8 mouse cellular contexts compared by ENCODE assay signal in the genomic region with DNA sequence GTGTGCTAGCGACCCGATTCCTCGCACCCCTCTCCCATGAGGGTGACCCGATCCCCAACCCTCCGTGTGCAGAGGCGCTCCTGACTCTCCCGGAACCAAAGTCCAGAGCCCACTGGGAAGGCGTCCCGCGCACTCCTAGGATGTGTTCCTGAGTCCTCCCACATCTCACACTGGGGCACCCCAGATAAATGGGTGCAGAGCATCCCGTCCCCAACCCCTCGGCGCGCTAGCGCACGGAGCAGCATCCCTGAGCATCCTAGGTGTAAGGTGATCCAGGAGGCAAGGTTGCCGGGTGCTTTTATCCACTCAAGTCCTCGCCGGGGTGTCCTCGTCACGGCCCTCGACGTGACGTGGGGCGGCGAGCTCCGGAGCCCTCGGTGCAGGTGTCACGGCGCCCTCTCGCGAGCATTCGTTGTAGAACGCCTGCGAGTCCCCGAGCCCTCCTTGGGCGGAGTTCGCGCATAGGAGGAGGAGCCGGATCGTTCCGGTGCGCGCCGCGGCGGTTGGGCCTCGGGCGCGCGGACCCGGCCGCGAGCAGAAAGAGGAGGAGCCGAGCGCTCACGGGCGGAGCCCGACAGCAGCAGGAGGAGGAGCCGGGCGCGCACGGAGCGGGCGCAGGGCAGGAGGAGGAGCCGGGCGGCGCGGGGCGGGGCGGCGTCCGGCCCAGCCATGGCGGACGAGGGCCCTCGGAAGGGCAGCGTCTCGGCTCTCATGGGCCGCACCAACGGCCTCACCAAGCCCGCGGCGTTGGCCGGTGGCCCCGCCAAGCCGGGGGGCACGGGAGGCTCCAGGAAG. TPM values are rescaled to one million over a fixed set of nuclear protein-coding genes. Genes with fewer than 3 reads are reported as not detected.
DNase-seq lines count a peak whose midpoint lies in the region; ATAC-seq and TF ChIP-seq lines count a peak whose summit lies in the region.

A gene (minus strand): TSS at position 373 of the 795 bp plus-strand sequence.
A gene (plus strand): TSS at position 535 of the 795 bp plus-strand sequence.

- ATAC-seq in embryonic facial prominence, embryonic 13.5 days (ENCODE audit: insufficient number of reproducible peaks, insufficient read depth, low FRiP score, low TSS enrichment, low read depth), result peak; percentile 94
- peak; percentile 95 for ATAC-seq in limb, embryonic 13.5 days (ENCODE audit: low FRiP score, low read depth)
- ATAC-seq in midbrain, embryonic 16.5 days, result peak; percentile 95

- H3K4me3 ChIP-seq in embryonic facial prominence, embryonic 13.5 days, result peak within 1 kb of the TSS; percentile 65
- H3K4me3 ChIP-seq in heart, adult 2 months, result peak within 1 kb of the TSS; percentile 100
- peak within 1 kb of the TSS; percentile 98 for H3K4me3 ChIP-seq in limb, embryonic 13.5 days
- H3K4me3 ChIP-seq in midbrain, embryonic 16.5 days (ENCODE audit: low read depth, low read length), result peak within 1 kb of the TSS; percentile 82

- peak; percentile 78 for TF ChIP-seq CTCF in heart, adult 2 months (IDR thresholded peaks at IDR 0.05)

- peaks cover 21% of the 10 kb centered on the region for H3K36me3 ChIP-seq in embryonic facial prominence, embryonic 13.5 days
- no peaks in the 10 kb centered on the region for H3K36me3 ChIP-seq in heart, adult 2 months (ENCODE audit: control insufficient read depth, insufficient read depth, low read length)
- peaks cover 22% of the 10 kb centered on the region for H3K36me3 ChIP-seq in limb, embryonic 13.5 days
- 0 out of 2 replicates have a peak, but pooled peaks cover 2% of the 10 kb centered on the region for H3K36me3 ChIP-seq in midbrain, embryonic 16.5 days (ENCODE audit: control insufficient read depth, insufficient read depth, low read length)

- intact Hi-C loops in heart, adult 2 months (cut with DNase I), result loop anchor here (2.0 to 10.0 kb wide), 4 partner anchors 54 to 350 kb away; a partner anchor contains a TSS

- TF ChIP-seq POLR2A in heart, adult 2 months (IDR thresholded peaks at IDR 0.05; ENCODE audit: insufficient read depth, low read depth, low read length), result peak; percentile 57

- under 1% methylated on average over 75 of the region's 87 CpGs for WGBS in embryonic facial prominence, embryonic 13.5 days
- under 1% methylated on average over 87 of the region's 87 CpGs for WGBS in heart, adult 2 months
- WGBS in limb, embryonic 13.5 days, result under 1% methylated on average over 86 of the region's 87 CpGs
- WGBS in midbrain, embryonic 16.5 days, result under 1% methylated on average over 68 of the region's 87 CpGs

- H3K79me2 ChIP-seq in heart, adult 2 months (replicated peaks; ENCODE audit: control insufficient read depth, insufficient read depth, low read length), result peaks cover 9% of the 10 kb centered on the region

- H3K9ac ChIP-seq in embryonic facial prominence, embryonic 13.5 days, result peak within 1 kb of the TSS; percentile 89
- H3K9ac ChIP-seq in heart, adult 2 months (ENCODE audit: low read depth, low read length), result peak within 1 kb of the TSS; percentile 96
- peak within 1 kb of the TSS; percentile 98 for H3K9ac ChIP-seq in limb, embryonic 13.5 days
- peak within 1 kb of the TSS; percentile 96 for H3K9ac ChIP-seq in midbrain, embryonic 16.5 days (ENCODE audit: low read depth, low read length)

- TF ChIP-seq EP300 in heart, adult 2 months (IDR thresholded peaks at IDR 0.05; ENCODE audit: insufficient read depth, low read depth, low read length), result no peak

- no peaks in the 10 kb centered on the region for H3K27me3 ChIP-seq in embryonic facial prominence, embryonic 13.5 days
- H3K27me3 ChIP-seq in heart, adult 2 months (ENCODE audit: control insufficient read depth, insufficient read depth, low read length), result no peaks in the 10 kb centered on the region
- H3K27me3 ChIP-seq in limb, embryonic 13.5 days, result no peaks in the 10 kb centered on the region
- no peaks in the 10 kb centered on the region for H3K27me3 ChIP-seq in midbrain, embryonic 16.5 days (ENCODE audit: control insufficient read depth, insufficient read depth, low read depth, low read length)

- DNase-seq in 3134 (ENCODE audit: extremely low read depth, insufficient read length, low spot score), result peak; percentile 97
- peak; percentile 97 to 98 for DNase-seq in adrenal gland, postnatal 36 days
- peak; percentile 96 to 98 for DNase-seq in heart, adult 2 months
- DNase-seq in kidney, adult 8-10 months, result peak; percentile 96
- DNase-seq in spleen, postnatal 10 days (ENCODE audit: low spot score in 2 of 2), result peak; percentile 96 to 99

- H3K4me2 ChIP-seq in embryonic facial prominence, embryonic 13.5 days, result peak within 1 kb of the TSS; percentile 95
- peak within 1 kb of the TSS; percentile 96 for H3K4me2 ChIP-seq in limb, embryonic 13.5 days (replicated peaks)
- H3K4me2 ChIP-seq in midbrain, embryonic 16.5 days (ENCODE audit: low read length), result peak within 1 kb of the TSS; percentile 98

- peaks cover 30% of the 10 kb centered on the region for H3K4me1 ChIP-seq in embryonic facial prominence, embryonic 13.5 days
- H3K4me1 ChIP-seq in heart, adult 2 months (ENCODE audit: control insufficient read depth, insufficient read depth, low read length), result peaks cover 8% of the 10 kb centered on the region
- H3K4me1 ChIP-seq in limb, embryonic 13.5 days, result peaks cover 29% of the 10 kb centered on the region
- H3K4me1 ChIP-seq in midbrain, embryonic 16.5 days (ENCODE audit: control insufficient read depth, insufficient read depth, low read length), result peaks cover 22% of the 10 kb centered on the region

- peak within 1 kb of the TSS; percentile 91 for H3K27ac ChIP-seq in embryonic facial prominence, embryonic 13.5 days
- H3K27ac ChIP-seq in heart, adult 2 months, result peak within 1 kb of the TSS; percentile 97
- peak within 1 kb of the TSS; percentile 89 for H3K27ac ChIP-seq in limb, embryonic 13.5 days
- peak within 1 kb of the TSS; percentile 90 for H3K27ac ChIP-seq in midbrain, embryonic 16.5 days (ENCODE audit: low read length)

- no peaks in the 10 kb centered on the region for H3K9me3 ChIP-seq in embryonic facial prominence, embryonic 13.5 days
- H3K9me3 ChIP-seq in limb, embryonic 13.5 days, result no peaks in the 10 kb centered on the region
- H3K9me3 ChIP-seq in midbrain, embryonic 16.5 days (replicated peaks; ENCODE audit: control insufficient read depth, low read length, poor library complexity, severe bottlenecking), result no peaks in the 10 kb centered on the region

RNA-seq across cellular contexts. Expression of the first gene that starts in this region (rescaled TPM):
- 10 to 100 TPM; 21.6 to 23.1 TPM for total RNA-seq in adrenal gland, postnatal 36 days (2021)
- 48.9 and 50.1 TPM in 2 replicates for polyA plus RNA-seq in embryonic facial prominence, embryonic 13.5 days (2015; fragmentation: Nextera tagmentation; extraction: Ambion mirVana)
- total RNA-seq in heart, adult 2 months (2021), result 10 to 100 TPM in 1 of 2 experiments, 1 to 10 TPM in 1; 8.2 to 10.3 TPM
- 12.9 and 14.4 TPM in 2 replicates for polyA plus RNA-seq in heart, adult 2 months (2012; rRNA removed)
- 47.5 and 48.2 TPM in 2 replicates for polyA plus RNA-seq in limb, embryonic 13.5 days (2015; fragmentation: Nextera tagmentation; extraction: Ambion mirVana)
- polyA plus RNA-seq in midbrain, embryonic 16.5 days (2015; fragmentation: Nextera tagmentation; extraction: Ambion mirVana), result 38.6 and 42.3 TPM in 2 replicates

RNA-seq across cellular contexts. Expression of the second gene that starts in this region (rescaled TPM):
- 100 to 1,000 TPM; 108 to 166 TPM for total RNA-seq in adrenal gland, postnatal 36 days (2021)
- 89.4 and 100 TPM in 2 replicates for polyA plus RNA-seq in embryonic facial prominence, embryonic 13.5 days (2015; fragmentation: Nextera tagmentation; extraction: Ambion mirVana)
- total RNA-seq in heart, adult 2 months (2021), result 10 to 100 TPM; 68.5 to 76.0 TPM
- 35.0 and 71.0 TPM in 2 replicates for polyA plus RNA-seq in heart, adult 2 months (2012; rRNA removed)
- polyA plus RNA-seq in limb, embryonic 13.5 days (2015; fragmentation: Nextera tagmentation; extraction: Ambion mirVana), result 106 and 107 TPM in 2 replicates
- 72.9 and 77.1 TPM in 2 replicates for polyA plus RNA-seq in midbrain, embryonic 16.5 days (2015; fragmentation: Nextera tagmentation; extraction: Ambion mirVana)

Comparison
In these comparisons a context has a peak if more than half of its experiments do, and no peak if none do; other contexts are left out.
1. Peak in every context shown above with its lines: DNase-seq, ATAC-seq, H3K4me3 ChIP-seq and H3K27ac ChIP-seq.